Mouse (Mus musculus): ENCODE data around the gene Fgfr2.

DNA sequence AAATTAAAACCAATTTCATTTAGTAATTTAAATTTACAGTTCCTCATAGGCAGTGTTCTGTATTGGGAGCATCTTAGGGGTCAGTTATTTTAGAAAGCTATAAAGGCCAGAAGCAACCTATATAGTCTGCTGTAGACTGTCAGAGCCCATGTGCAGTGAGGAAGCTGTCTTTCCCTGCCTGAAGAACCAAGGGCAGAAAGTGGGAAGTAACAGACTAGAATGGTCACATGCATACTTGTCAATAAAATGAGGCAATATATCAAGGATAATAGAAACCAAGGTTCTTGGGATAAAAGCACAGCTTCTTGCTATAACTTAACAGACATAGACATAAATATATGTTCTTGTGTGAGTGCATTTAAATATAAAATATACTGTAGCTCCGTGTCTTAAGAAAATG is 2220.2 kb downstream of the Fgfr2 start:
- TF ChIP-seq CTCF (IDR thresholded peaks at IDR 0.05; ENCODE audit: low read depth) (no peak), EP300 (IDR thresholded peaks at IDR 0.05; ENCODE audit: low read depth) (no peak)

Measured in liver, postnatal 0 days (tissue).